Mouse (Mus musculus) spleen, adult 12 weeks (tissue): ENCODE data around the gene Itfg1.
A peak's percentile ranks its signal among the peaks of the same experiment; 100 is the strongest.

Source experiments
- DNase-seq: peaks from one replicate; pipeline ENCODE4 v3.0.0; 2022; ENCODE audit warnings: low spot score

Gene Itfg1

DNA sequence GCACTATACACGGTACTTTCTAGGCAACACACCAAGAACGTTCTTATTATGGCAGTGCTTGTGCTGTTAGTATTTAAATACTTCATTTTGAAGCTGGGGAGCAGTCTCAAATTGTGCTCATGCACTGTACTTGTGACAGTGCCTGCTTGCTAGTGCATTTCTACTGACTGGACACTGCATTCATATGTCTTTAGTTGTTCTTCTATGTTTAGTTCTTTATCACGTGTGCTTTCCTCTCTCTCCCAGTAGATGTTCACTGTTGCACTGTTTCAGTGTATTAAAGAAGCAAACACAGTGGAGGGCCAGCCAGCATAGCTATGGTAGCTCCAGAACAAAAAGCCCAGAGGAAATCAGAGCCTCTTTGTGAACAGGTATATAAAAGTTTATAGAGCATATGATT, 110.2 kb downstream of the Itfg1 start:
- DNase-seq, result no peak

DNA sequence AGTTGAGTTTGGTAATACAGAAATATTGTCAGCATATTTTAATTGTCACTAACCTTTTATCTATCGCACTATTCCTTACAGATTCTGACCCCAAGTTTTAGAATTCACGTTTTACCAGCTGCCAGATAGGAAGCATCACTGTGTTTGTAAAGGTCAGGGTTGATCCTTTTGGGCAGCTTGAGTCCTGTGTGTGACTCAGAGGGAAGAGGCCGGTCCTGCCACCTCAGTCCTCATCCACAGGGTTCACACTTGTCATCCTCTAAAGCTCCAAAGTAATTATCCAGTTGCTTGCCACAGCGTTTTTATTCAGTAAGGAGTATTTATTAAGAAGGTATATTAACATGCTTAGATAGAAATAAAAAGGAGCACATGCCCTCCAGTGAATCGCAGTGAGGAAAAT, 123.5 kb downstream of the Itfg1 start:
- DNase-seq, result no peak

DNA sequence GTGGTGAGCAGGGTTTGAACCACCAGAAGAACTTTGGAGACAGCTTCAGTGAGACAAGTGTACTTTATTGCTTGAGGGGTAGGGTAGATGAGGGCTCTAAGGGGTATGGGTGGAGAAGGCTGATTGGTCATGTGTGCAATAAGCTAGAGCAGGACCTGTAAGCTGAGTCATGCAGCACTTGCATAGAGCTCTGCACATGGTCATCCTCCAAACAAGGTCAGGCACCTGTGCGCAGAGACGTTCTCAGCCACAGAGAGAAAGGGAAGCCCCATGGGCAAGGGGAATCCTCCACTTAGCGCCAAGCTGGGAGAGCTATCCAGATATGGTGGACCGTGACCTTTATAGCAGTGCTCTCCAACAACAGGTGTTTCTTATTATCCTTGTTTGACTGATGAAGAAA, 124.0 kb downstream of the Itfg1 start:
- no peak for DNase-seq

DNA sequence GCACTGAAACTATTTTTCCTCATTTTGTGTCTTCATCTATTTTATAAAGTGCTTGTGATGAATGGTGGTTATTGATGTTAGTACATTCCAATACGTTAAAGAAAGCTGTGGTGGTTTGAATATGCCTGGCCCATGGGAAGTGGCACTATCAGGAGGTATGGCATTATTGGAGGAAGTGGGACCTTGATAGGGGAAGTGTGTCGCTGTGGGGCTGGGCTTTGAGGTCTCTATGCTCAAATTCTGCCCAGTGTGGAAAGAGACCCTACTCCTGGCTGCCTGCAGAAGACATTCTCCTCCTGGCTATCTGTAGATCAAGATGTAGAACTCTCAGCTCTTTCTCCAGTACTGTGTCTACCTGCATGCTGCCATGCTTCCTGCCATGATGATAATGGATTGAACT, 133.7 kb downstream of the Itfg1 start:
- DNase-seq, result no peak

DNA sequence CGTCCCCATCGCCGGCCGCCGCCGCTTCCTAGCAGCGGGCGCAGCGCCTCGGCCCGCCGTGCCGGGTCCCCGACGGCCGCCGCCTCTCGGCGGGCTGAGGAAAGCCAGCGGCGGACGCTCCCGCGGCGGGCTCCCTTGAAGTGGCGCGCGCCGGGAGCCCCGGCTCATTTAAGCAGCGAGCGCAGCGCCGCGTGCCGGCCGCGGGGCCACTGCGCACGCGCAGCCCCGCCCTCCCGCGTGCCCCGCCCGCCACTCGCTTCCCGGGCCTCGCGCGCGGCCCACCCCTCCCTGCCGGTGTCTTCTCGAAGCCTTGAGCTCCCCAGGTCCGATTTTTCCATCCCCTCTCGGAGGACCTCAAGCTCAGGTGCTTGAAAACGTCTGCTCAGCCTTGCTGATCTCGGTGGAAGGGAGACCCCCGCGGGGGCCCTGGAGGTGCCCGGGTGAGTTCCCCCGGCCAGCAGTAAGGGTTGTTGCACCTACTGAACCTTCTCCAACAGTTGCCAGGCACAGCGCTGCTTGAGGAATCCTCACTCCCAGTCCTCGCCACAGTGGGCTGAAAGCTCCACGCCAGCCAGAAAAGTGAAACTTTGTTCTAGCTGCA, 139.9 kb downstream of the Itfg1 start, which contains the start of gene Neto2:
Gene Neto2, minus strand, starts transcription at position 174 of the 601 bp plus-strand sequence.
- peak; percentile 48 for DNase-seq

DNA sequence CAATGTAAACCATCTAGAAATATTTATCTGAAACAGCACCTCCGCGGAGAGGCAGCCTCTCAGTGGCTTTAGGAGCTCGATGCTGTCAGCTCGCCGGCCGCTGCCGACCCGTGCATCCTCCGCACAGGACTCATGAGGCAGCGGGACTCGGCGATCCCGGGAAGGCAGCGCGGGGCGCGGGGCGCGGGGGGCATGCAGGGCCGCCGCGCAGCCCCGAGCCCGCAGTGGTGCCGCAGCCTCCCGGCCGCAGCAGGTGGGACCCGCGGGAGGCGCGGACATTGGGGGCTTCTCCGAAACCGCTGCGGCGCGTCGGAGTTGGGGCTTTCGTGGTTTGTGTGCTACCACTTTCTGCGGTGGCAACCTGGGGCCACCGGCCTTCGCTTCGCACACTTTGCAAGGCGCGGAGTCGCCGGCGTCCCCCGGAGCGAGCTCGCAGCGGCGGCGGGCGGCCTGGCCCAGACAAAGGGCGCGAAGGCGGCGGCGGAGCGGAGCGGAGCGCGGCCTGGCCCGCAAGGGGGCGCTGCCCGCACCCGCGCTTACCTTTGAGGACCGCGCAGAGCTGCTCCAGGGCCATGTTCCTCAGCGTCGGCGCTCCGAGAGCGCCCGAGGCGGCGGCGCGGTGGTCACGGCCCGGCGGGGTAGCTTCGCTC, 140.5 kb downstream of the Itfg1 start:
- peak; percentile 34 for DNase-seq

DNA sequence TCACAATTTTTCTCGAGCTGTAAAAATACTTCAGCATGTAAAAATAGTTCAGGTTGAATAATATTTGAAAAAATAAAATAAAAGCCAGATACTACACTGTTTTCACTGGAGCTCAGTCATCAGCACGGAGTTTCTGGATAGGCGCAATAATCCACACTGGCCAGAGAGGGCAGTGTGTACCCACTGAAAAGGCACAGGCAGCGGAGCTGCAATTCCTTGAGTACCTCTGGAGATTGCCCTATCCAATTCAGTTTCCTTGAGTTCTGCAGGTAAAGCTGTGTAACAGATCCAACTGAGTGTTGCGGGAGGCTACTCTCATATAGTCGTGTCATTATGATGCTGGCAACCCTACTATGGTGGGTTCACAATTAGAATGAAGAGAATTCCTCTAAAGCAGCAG, 141.7 kb downstream of the Itfg1 start:
- peak; percentile 39 for DNase-seq
